Mouse (Mus musculus) bone marrow, adult 2 months (tissue): ENCODE measurements around the gene Rpp30.

ENCODE experiments used
- CTCF ChIP-seq: fragments of 200-500 bp; IDR thresholded peaks from 2 replicates; pipeline ENCODE4 v1.5.1; 2011; ENCODE audit warnings: low read length, control low read depth; ENCODE audit not compliant: control insufficient read depth, insufficient read depth
- POLR2A ChIP-seq: fragments of 200-500 bp; IDR thresholded peaks from 2 replicates; pipeline ENCODE4 v1.6.1; 2011; ENCODE audit warnings: low read depth, mild to moderate bottlenecking, control low read depth, low read length, borderline replicate concordance; ENCODE audit not compliant: control insufficient read depth

DNA sequence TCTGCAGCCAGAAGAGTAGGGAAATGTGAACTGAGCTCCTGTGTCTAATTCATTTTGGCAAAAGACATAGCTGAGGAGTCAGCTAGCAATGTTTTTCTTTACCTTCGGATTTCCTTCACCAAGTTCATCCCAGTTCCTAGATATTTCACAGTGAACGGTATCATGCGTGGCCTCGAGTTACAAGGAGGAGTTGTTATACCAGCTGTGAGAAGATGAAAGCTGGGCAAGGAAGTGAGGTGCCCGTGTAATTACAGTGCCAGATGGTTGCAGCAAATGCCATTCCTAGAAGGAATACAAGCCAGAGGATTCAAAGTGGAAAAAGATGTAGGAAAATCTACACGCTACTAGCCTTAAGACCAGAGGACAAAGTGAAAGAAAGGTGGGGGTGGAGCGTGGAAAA lies 15.4 kb downstream of the Rpp30 start:
- TF ChIP-seq CTCF, result no peak
- TF ChIP-seq POLR2A, result no peak
